ENCODE assay signal across 25 mouse cellular contexts in the genomic region with DNA sequence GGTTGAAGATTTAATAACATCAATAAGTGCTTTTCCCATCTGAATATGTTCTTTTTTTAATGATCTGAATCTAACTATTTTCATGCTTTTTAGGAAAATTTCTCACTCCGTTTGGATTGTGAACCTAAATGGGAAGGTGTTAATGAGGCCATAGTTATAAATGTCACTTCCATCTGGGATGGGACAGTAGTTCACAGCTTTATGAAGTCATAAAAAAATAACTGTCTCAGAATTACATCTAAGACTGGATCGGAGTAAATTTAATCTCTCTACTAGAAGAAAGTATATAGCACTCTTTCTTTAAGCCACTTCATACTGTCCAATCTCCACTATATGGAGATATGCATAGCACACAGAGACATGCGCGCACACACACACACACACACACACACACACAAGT.
A peak's percentile ranks its signal among the peaks of the same experiment; 100 is the strongest.
DNase-seq lines count a peak whose midpoint lies in the region; ATAC-seq and TF ChIP-seq lines count a peak whose summit lies in the region.
"Had no signal": no experiment of that assay in that cellular context is flagged by ENCODE, and none has a peak within 500 bp of the region (broad histone marks: within the 10 kb centered on the region; RNA-seq: fewer than 3 reads in every experiment).

No protein-coding gene starts in this region.

- no peaks in the 10 kb centered on the region for H3K27me3 ChIP-seq in forebrain, embryonic 14.5 days (replicated peaks; ENCODE audit: control insufficient read depth, insufficient read depth, low read length)
- H3K27me3 ChIP-seq in forebrain, embryonic 10.5 days (ENCODE audit: poor library complexity, severe bottlenecking), result no peaks in the 10 kb centered on the region
- no peaks in the 10 kb centered on the region for H3K27me3 ChIP-seq in forebrain, postnatal 0 days (ENCODE audit: insufficient read depth, low read length)
- no peaks in the 10 kb centered on the region for H3K27me3 ChIP-seq in forebrain, embryonic 15.5 days
- H3K27me3 ChIP-seq in kidney, adult 2 months (replicated peaks; ENCODE audit: control insufficient read depth, insufficient read depth, low read length), result no peaks in the 10 kb centered on the region
- H3K27me3 ChIP-seq: CH12.LX; embryonic facial prominence, embryonic 13.5 days; embryonic facial prominence, embryonic 15.5 days; Patski had no signal

- TF ChIP-seq CTCF in forebrain, postnatal 0 days (IDR thresholded peaks at IDR 0.05; ENCODE audit: low read depth), result no peak
- no peak for TF ChIP-seq CTCF in kidney, adult 2 months (conservative IDR thresholded peaks at IDR 0.05; ENCODE audit: insufficient read depth, insufficient read length, low read depth, low read length)

- H3K9ac ChIP-seq in forebrain, embryonic 14.5 days (ENCODE audit: low read length), result no peak overlapping the region
- H3K9ac ChIP-seq in forebrain, postnatal 0 days, result no peak overlapping the region
- H3K9ac ChIP-seq in forebrain, embryonic 15.5 days (replicated peaks), result no peak overlapping the region
- H3K9ac ChIP-seq: embryonic facial prominence, embryonic 13.5 days; embryonic facial prominence, embryonic 15.5 days had no signal

- 83% methylated on average over 4 of the region's 4 CpGs for WGBS in forebrain, embryonic 14.5 days
- 92% methylated on average over 4 of the region's 4 CpGs for WGBS in forebrain, embryonic 10.5 days
- 72% methylated on average over 4 of the region's 4 CpGs for WGBS in forebrain, postnatal 0 days
- WGBS in forebrain, embryonic 15.5 days, result 75% methylated on average over 4 of the region's 4 CpGs
- WGBS in kidney, adult 2 months, result 90% methylated on average over 4 of the region's 4 CpGs

- no peak overlapping the region for H3K4me3 ChIP-seq in forebrain, embryonic 14.5 days (ENCODE audit: low read depth, low read length)
- no peak overlapping the region for H3K4me3 ChIP-seq in forebrain, embryonic 10.5 days
- H3K4me3 ChIP-seq in forebrain, postnatal 0 days (ENCODE audit: low read depth, low read length), result no peak overlapping the region
- H3K4me3 ChIP-seq in forebrain, embryonic 15.5 days, result no peak overlapping the region
- no peak overlapping the region for H3K4me3 ChIP-seq in kidney, adult 2 months (ENCODE audit: insufficient read depth, low read depth, low read length)
- H3K4me3 ChIP-seq: embryonic facial prominence, embryonic 13.5 days; embryonic facial prominence, embryonic 15.5 days; erythroblast, embryonic 14.5 days had no signal

- no peak for TF ChIP-seq POLR2A in kidney, adult 2 months (IDR thresholded peaks at IDR 0.05; ENCODE audit: low read depth, low read length)

- ATAC-seq in forebrain, embryonic 14.5 days, result no peak
- peak; percentile 32; the same call in 1 of the 2 replicates for ATAC-seq in forebrain, postnatal 0 days
- no peak for ATAC-seq in forebrain, embryonic 15.5 days (replicated peaks)
- ATAC-seq: activated CD4-positive, CD25-positive, alpha-beta regulatory T cell, adult 4 months; CD4-positive, CD25-positive, alpha-beta regulatory T cell, adult 4 months; Patski had no signal

- no peak overlapping the region for H3K4me2 ChIP-seq in forebrain, embryonic 14.5 days (ENCODE audit: low read length)
- no peak overlapping the region for H3K4me2 ChIP-seq in forebrain, postnatal 0 days (ENCODE audit: low read depth)
- no peak overlapping the region for H3K4me2 ChIP-seq in forebrain, embryonic 15.5 days (replicated peaks)
- H3K4me2 ChIP-seq: embryonic facial prominence, embryonic 13.5 days; embryonic facial prominence, embryonic 15.5 days had no signal

- no peak overlapping the region for H3K27ac ChIP-seq in forebrain, embryonic 14.5 days (ENCODE audit: low read depth, low read length)
- no peak overlapping the region for H3K27ac ChIP-seq in forebrain, embryonic 10.5 days
- no peak overlapping the region for H3K27ac ChIP-seq in forebrain, postnatal 0 days (ENCODE audit: low read depth, low read length)
- H3K27ac ChIP-seq in forebrain, embryonic 15.5 days (replicated peaks), result no peak overlapping the region
- H3K27ac ChIP-seq in kidney, adult 2 months (ENCODE audit: insufficient read depth, low read depth, low read length), result no peak overlapping the region
- H3K27ac ChIP-seq: embryonic facial prominence, embryonic 13.5 days; embryonic facial prominence, embryonic 15.5 days had no signal

- H3K4me1 ChIP-seq in forebrain, embryonic 14.5 days (ENCODE audit: control insufficient read depth, insufficient read depth, low read length), result no peaks in the 10 kb centered on the region
- no peaks in the 10 kb centered on the region for H3K4me1 ChIP-seq in forebrain, embryonic 10.5 days
- no peaks in the 10 kb centered on the region for H3K4me1 ChIP-seq in forebrain, postnatal 0 days (ENCODE audit: insufficient read depth)
- H3K4me1 ChIP-seq in forebrain, embryonic 15.5 days, result no peaks in the 10 kb centered on the region
- H3K4me1 ChIP-seq in kidney, adult 2 months (ENCODE audit: control insufficient read depth, insufficient read depth, low read length), result no peaks in the 10 kb centered on the region
- H3K4me1 ChIP-seq: embryonic facial prominence, embryonic 13.5 days; embryonic facial prominence, embryonic 15.5 days had no signal

- no peaks in the 10 kb centered on the region for H3K9me3 ChIP-seq in forebrain, embryonic 14.5 days (replicated peaks; ENCODE audit: control insufficient read depth, low read length)
- H3K9me3 ChIP-seq in forebrain, embryonic 10.5 days, result no peaks in the 10 kb centered on the region
- H3K9me3 ChIP-seq in forebrain, postnatal 0 days (ENCODE audit: low read length), result no peaks in the 10 kb centered on the region
- H3K9me3 ChIP-seq in forebrain, embryonic 15.5 days, result no peaks in the 10 kb centered on the region
- H3K9me3 ChIP-seq: embryonic facial prominence, embryonic 13.5 days; embryonic facial prominence, embryonic 15.5 days had no signal

- no peaks in the 10 kb centered on the region for H3K36me3 ChIP-seq in forebrain, embryonic 14.5 days (ENCODE audit: control insufficient read depth, insufficient read depth, low read length)
- no peaks in the 10 kb centered on the region for H3K36me3 ChIP-seq in forebrain, embryonic 10.5 days (replicated peaks)
- no peaks in the 10 kb centered on the region for H3K36me3 ChIP-seq in forebrain, postnatal 0 days (ENCODE audit: insufficient read depth)
- no peaks in the 10 kb centered on the region for H3K36me3 ChIP-seq in forebrain, embryonic 15.5 days
- no peaks in the 10 kb centered on the region for H3K36me3 ChIP-seq in kidney, adult 2 months (ENCODE audit: control insufficient read depth, insufficient read depth, low read length)
- H3K36me3 ChIP-seq: embryonic facial prominence, embryonic 13.5 days; embryonic facial prominence, embryonic 15.5 days; G1E had no signal

- peak; percentile 6 for DNase-seq in forebrain, embryonic 14.5 days (ENCODE audit: low spot score)
- no peak for DNase-seq in forebrain, embryonic 10.5 days (ENCODE audit: extremely low spot score, low spot score)
- DNase-seq in forebrain, postnatal 0 days, result no peak
- peak; percentile 35 for DNase-seq in brain, adult 2 months (ENCODE audit: low read depth, low spot score)
- peak; percentile 35 for DNase-seq in telencephalon, adult 2 months (ENCODE audit: low read depth, low spot score)
- no peak for DNase-seq in kidney, adult 2 months
- DNase-seq: adrenal gland, adult 8-10 months; adrenal gland, postnatal 14 days; adrenal gland, postnatal 36 days; B cell, adult 2 months; cerebellum, adult 11-12 months; cerebellum, adult 2 months; cerebellum, adult 9-10 months; cerebellum, postnatal 10 days; cerebellum, postnatal 36 days; embryo, embryonic 11 days had no signal

Comparison
In these comparisons a context has a peak if more than half of its experiments do, and no peak if none do; other contexts are left out.
1. DNase-seq: peak in forebrain, embryonic 14.5 days (single experiment), brain, adult 2 months (single experiment) and telencephalon, adult 2 months (single experiment); none in forebrain, embryonic 10.5 days (single experiment), forebrain, postnatal 0 days (single experiment) and kidney, adult 2 months (single experiment).